Mouse (Mus musculus) midbrain, postnatal 0 days (tissue): ENCODE measurements at regions not wholly inside any gene's neighbourhood (a gene's known extent, or its start where the extent isn't known, plus 50 kb on each side); places are given as distances from the start of the nearest gene placed in this dataset.

Experiments used
- ATAC-seq: fragments of 200-750 bp; cut with Nextera tagmentation; 2 replicates; pipeline ENCODE4 v1.8.0; 2017; ENCODE audit warnings: moderate number of reproducible peaks, mild to moderate bottlenecking, moderate TSS enrichment, moderate library complexity; ENCODE audit not compliant: low FRiP score
- DNase-seq: peaks from one replicate; pipeline ENCODE4 v3.0.0-alpha.2; 2015; ENCODE audit warnings: low spot score
- H3K27ac ChIP-seq: fragments of 300-500 bp; sonication (generic); 2 replicates; pipeline ENCODE4 v1.5.1; 2014; ENCODE audit warnings: low read depth, mild to moderate bottlenecking, low read length, mixed read lengths
- H3K27me3 ChIP-seq: fragments of 300-500 bp; sonication (generic); 2 replicates; pipeline ENCODE4 v1.6.1; 2014; ENCODE audit warnings: low read length, control low read depth, mixed read lengths; ENCODE audit not compliant: insufficient read depth
- H3K36me3 ChIP-seq: fragments of 300-500 bp; sonication (generic); 2 replicates; pipeline ENCODE4 v1.6.1; 2014; ENCODE audit warnings: low read length, control low read depth, mixed read lengths; ENCODE audit not compliant: insufficient read depth
- H3K4me1 ChIP-seq: fragments of 300-500 bp; sonication (generic); 2 replicates; pipeline ENCODE4 v1.6.1; 2014; ENCODE audit warnings: mild to moderate bottlenecking, control low read depth, antibody characterized with exemption, low read length, mixed read lengths; ENCODE audit not compliant: insufficient read depth
- H3K4me2 ChIP-seq: fragments of 300-500 bp; sonication (generic); 2 replicates; pipeline ENCODE4 v1.6.1; 2014; ENCODE audit warnings: low read depth, mild to moderate bottlenecking, low read length, mixed read lengths; ENCODE audit not compliant: poor library complexity, severe bottlenecking
- H3K4me3 ChIP-seq: fragments of 300-500 bp; sonication (generic); 2 replicates; pipeline ENCODE4 v1.5.1; 2014; ENCODE audit warnings: low read depth, mild to moderate bottlenecking, low read length, moderate library complexity
- H3K9ac ChIP-seq: fragments of 300-500 bp; sonication (generic); replicated peaks from 2 replicates; pipeline ENCODE4 v1.6.1; 2014; ENCODE audit warnings: mild to moderate bottlenecking, low read length, moderate library complexity, mixed read lengths; ENCODE audit not compliant: poor library complexity, severe bottlenecking
- H3K9me3 ChIP-seq: fragments of 300-500 bp; sonication (generic); 2 replicates; pipeline ENCODE4 v1.6.1; 2016; ENCODE audit warnings: low read length, control low read depth
- CTCF ChIP-seq: IDR thresholded peaks from 2 replicates; pipeline ENCODE4 v1.5.1; 2016; ENCODE audit warnings: antibody characterized with exemption, mild to moderate bottlenecking
- WGBS: fragments of 180-500 bp; shearing (Covaris S2); extraction: QIAGEN DNeasy Blood & Tissue Kit; methylation state at CpG from one replicate; pipeline ENCODE4 v1.1.7; 2014; 5-methylcytosine and 5-hydroxymethylcytosine counted together

DNA sequence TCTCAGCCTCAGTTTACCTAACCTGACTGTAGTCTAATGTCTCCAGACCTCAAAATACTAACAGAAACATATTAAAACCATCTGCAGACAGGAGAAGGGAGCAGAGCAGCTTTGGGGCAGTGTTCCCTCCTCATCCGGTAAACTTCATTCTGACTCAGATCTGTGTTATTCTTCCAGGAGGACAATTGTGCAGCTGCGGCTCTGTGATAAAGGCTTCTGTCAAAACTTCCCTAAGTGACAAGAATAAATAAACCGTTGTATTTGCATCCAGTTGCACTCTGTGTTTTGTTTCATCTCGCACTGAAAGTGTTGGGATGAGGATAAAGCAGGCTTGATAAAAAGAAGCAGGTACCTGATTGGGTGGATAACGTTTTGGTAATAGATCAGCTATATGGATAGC lies 585.8 kb downstream of the Tmem114 start:
- no peak overlapping the region for H3K9ac ChIP-seq
- no peaks in the 10 kb centered on the region for H3K9me3 ChIP-seq
- no peak for DNase-seq
- H3K27me3 ChIP-seq, result no peaks in the 10 kb centered on the region
- H3K4me1 ChIP-seq, result no peaks in the 10 kb centered on the region
- H3K27ac ChIP-seq, result no peak overlapping the region
- H3K36me3 ChIP-seq, result no peaks in the 10 kb centered on the region
- ATAC-seq, result no peak
- H3K4me3 ChIP-seq, result no peak overlapping the region
- WGBS, result 65% methylated on average over 5 of the region's 5 CpGs
- no peak for TF ChIP-seq CTCF
- H3K4me2 ChIP-seq, result no peak overlapping the region

- no peaks in the 10 kb centered on the region for H3K27me3 ChIP-seq
- no peaks in the 10 kb centered on the region for H3K36me3 ChIP-seq
- H3K27ac ChIP-seq, result no peak overlapping the region
- WGBS, result 39% methylated on average over 6 of the region's 6 CpGs
- ATAC-seq (no peak), DNase-seq (no peak)
- no peak overlapping the region for H3K4me2 ChIP-seq
- no peak overlapping the region for H3K4me3 ChIP-seq
- TF ChIP-seq CTCF, result no peak
- no peaks in the 10 kb centered on the region for H3K9me3 ChIP-seq
- no peaks in the 10 kb centered on the region for H3K4me1 ChIP-seq
- no peak overlapping the region for H3K9ac ChIP-seq
These were observed 593.8 kb downstream of the Tmem114 start for GRCm38 (mm10) chr16:7831142-7831541.

- Histone ChIP-seq H3K9ac (no peak overlapping the region), H3K9me3 (no peaks in the 10 kb centered on the region), H3K4me3 (no peak overlapping the region), H3K4me2 (no peak overlapping the region), H3K36me3 (no peaks in the 10 kb centered on the region), H3K27ac (no peak overlapping the region), H3K4me1 (no peaks in the 10 kb centered on the region), H3K27me3 (no peaks in the 10 kb centered on the region)
- ATAC-seq (no peak), DNase-seq (no peak)
- 87% methylated on average over 9 of the region's 9 CpGs for WGBS
- TF ChIP-seq CTCF, result no peak
These were observed 594.8 kb downstream of the Tmem114 start for GRCm38 (mm10) chr16:7829939-7830650.

DNA sequence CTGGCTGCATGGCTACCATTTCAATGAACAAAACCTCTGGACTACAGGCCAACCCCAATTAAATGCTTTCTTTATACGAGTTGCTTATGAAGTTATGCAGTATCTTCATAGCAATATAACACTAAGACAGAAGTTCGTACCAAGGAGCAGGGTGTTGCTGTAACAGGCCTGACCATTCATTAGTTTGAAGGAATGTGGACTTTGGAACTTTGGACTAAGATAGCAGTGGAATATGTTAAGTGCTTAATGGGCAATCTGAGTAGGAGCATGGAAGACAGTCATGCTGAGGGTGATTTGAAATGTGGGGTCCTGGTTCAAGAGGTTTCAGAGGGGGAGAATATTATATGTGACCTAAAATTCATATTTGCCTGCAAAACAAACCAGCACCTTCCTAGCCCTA lies 623.8 kb downstream of the Tmem114 start:
- DNase-seq, result no peak
- no peak overlapping the region for H3K4me2 ChIP-seq
- no peaks in the 10 kb centered on the region for H3K36me3 ChIP-seq
- no peak for ATAC-seq
- H3K9me3 ChIP-seq, result no peaks in the 10 kb centered on the region
- no peaks in the 10 kb centered on the region for H3K27me3 ChIP-seq
- no peak overlapping the region for H3K27ac ChIP-seq
- no peak overlapping the region for H3K4me3 ChIP-seq
- TF ChIP-seq CTCF, result no peak
- no peaks in the 10 kb centered on the region for H3K4me1 ChIP-seq
- 84% methylated on average over 2 of the region's 2 CpGs for WGBS
- H3K9ac ChIP-seq, result no peak overlapping the region

DNA sequence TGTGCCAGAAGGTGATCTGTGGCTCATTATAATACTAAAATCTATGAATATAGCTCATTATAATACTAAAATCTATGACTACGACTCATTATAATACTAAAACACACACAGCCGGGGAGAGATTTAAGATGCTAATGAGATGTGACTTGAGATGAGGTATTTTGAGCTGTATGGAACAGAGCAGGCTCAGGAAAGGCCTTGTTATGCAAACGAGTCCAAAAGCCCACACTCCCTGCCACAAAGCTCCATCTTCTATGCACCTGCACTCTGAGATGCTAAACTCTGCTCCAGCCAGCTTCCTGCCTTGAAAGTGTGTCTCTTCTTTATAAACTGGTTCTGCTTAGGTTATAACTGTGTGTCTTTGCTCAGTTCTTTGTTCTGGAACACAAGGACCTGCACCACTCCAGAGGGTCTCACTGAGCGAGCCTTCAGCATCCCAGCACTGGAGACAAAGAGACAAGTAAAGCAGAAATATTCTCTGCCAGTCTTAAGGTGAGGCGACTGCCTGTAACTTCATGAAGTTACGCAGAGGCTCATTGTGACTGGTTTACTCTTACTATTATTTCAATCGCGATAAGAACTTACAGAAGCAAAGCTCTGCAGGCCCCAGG lies 627.7 kb downstream of the Tmem114 start:
- no peak for ATAC-seq
- H3K9ac ChIP-seq, result no peak overlapping the region
- DNase-seq, result no peak
- H3K4me3 ChIP-seq, result no peak overlapping the region
- H3K27me3 ChIP-seq, result no peaks in the 10 kb centered on the region
- no peak overlapping the region for H3K4me2 ChIP-seq
- 34% methylated on average over 8 of the region's 8 CpGs for WGBS
- no peaks in the 10 kb centered on the region for H3K9me3 ChIP-seq
- no peak overlapping the region for H3K27ac ChIP-seq
- TF ChIP-seq CTCF, result no peak
- H3K4me1 ChIP-seq, result no peaks in the 10 kb centered on the region
- no peaks in the 10 kb centered on the region for H3K36me3 ChIP-seq

DNA sequence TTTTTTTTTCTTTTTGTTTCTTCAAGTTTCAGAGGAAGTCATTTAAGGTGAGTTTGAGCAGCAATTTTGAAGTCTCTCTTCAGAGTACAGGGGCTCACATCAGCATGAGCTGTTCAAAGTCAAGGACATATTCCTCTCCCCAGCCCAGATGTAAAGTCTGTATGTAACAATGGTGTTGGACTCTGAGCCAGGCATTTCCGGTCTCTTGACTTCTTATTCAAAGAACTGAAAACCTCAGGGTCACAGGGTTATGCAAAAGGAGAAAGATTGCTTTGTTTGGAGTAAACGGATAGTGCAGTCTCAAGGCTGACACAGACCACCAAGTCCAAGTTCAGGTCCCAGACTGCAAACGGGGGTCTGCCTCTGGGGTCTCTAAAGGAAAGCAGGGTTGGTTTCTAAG lies 629.4 kb downstream of the Tmem114 start:
- H3K27me3 ChIP-seq, result no peaks in the 10 kb centered on the region
- H3K9ac ChIP-seq, result no peak overlapping the region
- no peak overlapping the region for H3K4me2 ChIP-seq
- H3K4me1 ChIP-seq, result no peaks in the 10 kb centered on the region
- H3K27ac ChIP-seq, result no peak overlapping the region
- H3K9me3 ChIP-seq, result no peaks in the 10 kb centered on the region
- H3K4me3 ChIP-seq, result no peak overlapping the region
- WGBS, result 56% methylated on average over 3 of the region's 3 CpGs
- DNase-seq (no peak), ATAC-seq (no peak)
- no peak for TF ChIP-seq CTCF
- no peaks in the 10 kb centered on the region for H3K36me3 ChIP-seq
